Mouse (Mus musculus) heart, embryonic 14.5 days (tissue): ENCODE measurements around the gene Calcoco1. TPM values are rescaled to one million over a fixed set of nuclear protein-coding genes. Genes with fewer than 3 reads are reported as not detected.

Experiments
- ATAC-seq: fragments of 200-750 bp; cut with Nextera tagmentation; 2 replicates; pipeline ENCODE4 v1.8.0; 2017; ENCODE audit warnings: low read depth, moderate TSS enrichment; ENCODE audit not compliant: insufficient number of reproducible peaks, insufficient read depth, low FRiP score
- H3K27ac ChIP-seq, 2 experiments: fragments of 200-500 bp in 1 of 2; fragments of 300-500 bp in 1 of 2; sonication (generic) in 1 of 2; replicated peaks in 1 of 2; 2 replicates each; pipeline ENCODE4 v1.5.1; 2012 to 2014; ENCODE audit warnings: low read depth in 2 of 2, low read length in 2 of 2, control low read depth in 1 of 2, mild to moderate bottlenecking in 1 of 2, mixed read lengths in 1 of 2; ENCODE audit not compliant: control insufficient read depth in 1 of 2, insufficient read depth in 1 of 2
- H3K27me3 ChIP-seq: fragments of 300-500 bp; sonication (generic); 2 replicates; pipeline ENCODE4 v1.6.1; 2014; ENCODE audit warnings: mild to moderate bottlenecking, low read length, control low read depth; ENCODE audit not compliant: control insufficient read depth, insufficient read depth
- H3K36me3 ChIP-seq: fragments of 300-500 bp; sonication (generic); 2 replicates; pipeline ENCODE4 v1.6.1; 2014; ENCODE audit warnings: mild to moderate bottlenecking, control low read depth, low read length, mixed read lengths; ENCODE audit not compliant: control insufficient read depth, insufficient read depth
- H3K4me1 ChIP-seq, 2 experiments: fragments of 200-500 bp in 1 of 2; fragments of 300-500 bp in 1 of 2; sonication (generic) in 1 of 2; 2 replicates each; pipeline ENCODE4 v1.6.1; 2012 to 2014; ENCODE audit warnings: low read length in 2 of 2, control low read depth in 1 of 2, mixed read lengths in 1 of 2; ENCODE audit not compliant: control insufficient read depth in 2 of 2, insufficient read depth in 2 of 2
- H3K4me2 ChIP-seq: fragments of 300-500 bp; sonication (generic); 2 replicates; pipeline ENCODE4 v1.6.1; 2014; ENCODE audit warnings: mild to moderate bottlenecking, low read length
- H3K4me3 ChIP-seq, 2 experiments: fragments of 200-500 bp in 1 of 2; fragments of 300-500 bp in 1 of 2; sonication (generic) in 1 of 2; 2 replicates each; pipeline ENCODE4 v1.5.1; 2012 to 2014; ENCODE audit warnings: low read length in 2 of 2, mild to moderate bottlenecking in 2 of 2, control low read depth in 1 of 2, low read depth in 1 of 2, moderate library complexity in 1 of 2; ENCODE audit not compliant: control insufficient read depth in 1 of 2, insufficient read depth in 1 of 2
- H3K9ac ChIP-seq: fragments of 300-500 bp; sonication (generic); 2 replicates; pipeline ENCODE4 v1.6.1; 2014; ENCODE audit warnings: mild to moderate bottlenecking, low read length
- H3K9me3 ChIP-seq: fragments of 300-500 bp; sonication (generic); 2 replicates; pipeline ENCODE4 v1.6.1; 2016; ENCODE audit warnings: low read length, control low read depth; ENCODE audit not compliant: control insufficient read depth
- WGBS: fragments of 180-500 bp; shearing (Covaris S2); extraction: QIAGEN DNeasy Blood & Tissue Kit; methylation state at CpG from one replicate; pipeline ENCODE4 v1.1.7; 2014; 5-methylcytosine and 5-hydroxymethylcytosine counted together
- polyA plus RNA-seq: library from polyadenylated mRNA; unstranded; fragments of >200 nt; fragmentation: Nextera tagmentation; extraction: Ambion mirVana; gene quantifications from 2 replicates; pipeline ENCODE4 v1.2.1, GENCODE M21; 2014

The Calcoco1 gene
- polyA plus RNA-seq, 1 experiment from 2014 or later, result 66.5 TPM

- ATAC-seq, result no peak
Measured at GRCm38 (mm10) chr15:102738434-102738833, 16.5 kb upstream of the Calcoco1 start.

GRCm38 (mm10) chr15:102737092-102737491 is 15.1 kb upstream of the Calcoco1 start:
- Histone ChIP-seq H3K36me3 (no peaks in the 10 kb centered on the region), H3K4me1 (no peaks in the 10 kb centered on the region; a peak in 1 of 4 replicates), H3K4me3 (no peak overlapping the region), H3K9me3 (no peaks in the 10 kb centered on the region), H3K27ac (no peak overlapping the region), H3K9ac (no peak overlapping the region), H3K27me3 (peaks cover 58% of the 10 kb centered on the region), H3K4me2 (no peak overlapping the region)
- 87% methylated on average over 19 of the region's 19 CpGs for WGBS
- ATAC-seq, result no peak

More at GRCm38 (mm10) chr15:102738434-102738833, 16.5 kb upstream of the Calcoco1 start:
- Histone ChIP-seq H3K9ac (no peak overlapping the region), H3K4me3 (no peak overlapping the region), H3K9me3 (no peaks in the 10 kb centered on the region), H3K36me3 (no peaks in the 10 kb centered on the region), H3K27me3 (peaks cover 59% of the 10 kb centered on the region), H3K27ac (no peak overlapping the region), H3K4me2 (no peak overlapping the region), H3K4me1 (no peaks in the 10 kb centered on the region; a peak in 1 of 4 replicates)
- 41% methylated on average over 2 of the region's 2 CpGs for WGBS

- 13% methylated on average over 29 of the region's 36 CpGs for WGBS
- Histone ChIP-seq H3K4me3 (peak overlapping the region; percentile 18 to 24; a peak in 3 of 4 replicates), H3K9ac (peak overlapping the region; percentile 61), H3K27me3 (peaks cover 51% of the 10 kb centered on the region), H3K4me1 (no peaks in the 10 kb centered on the region; a peak in 1 of 4 replicates), H3K9me3 (no peaks in the 10 kb centered on the region), H3K4me2 (peak overlapping the region; percentile 59), H3K27ac (no peak overlapping the region), H3K36me3 (no peaks in the 10 kb centered on the region)
- ATAC-seq, result no peak
Measured at GRCm38 (mm10) chr15:102736127-102736944, 14.4 kb upstream of the Calcoco1 start.

GRCm38 (mm10) chr15:102735031-102735430 is 13.1 kb upstream of the Calcoco1 start:
- Histone ChIP-seq H3K9ac (no peak overlapping the region), H3K4me2 (no peak overlapping the region), H3K4me3 (no peak overlapping the region), H3K4me1 (no peaks in the 10 kb centered on the region; a peak in 1 of 4 replicates), H3K27me3 (peaks cover 41% of the 10 kb centered on the region), H3K36me3 (no peaks in the 10 kb centered on the region), H3K9me3 (no peaks in the 10 kb centered on the region), H3K27ac (no peak overlapping the region)
- WGBS, result 52% methylated on average over 14 of the region's 14 CpGs
- ATAC-seq, result no peak

GRCm38 (mm10) chr15:102733759-102734531 is 12.0 kb upstream of the Calcoco1 start:
- ATAC-seq, result no peak
- Histone ChIP-seq H3K36me3 (no peaks in the 10 kb centered on the region), H3K9me3 (no peaks in the 10 kb centered on the region), H3K4me2 (no peak overlapping the region), H3K9ac (no peak overlapping the region), H3K4me1 (no peaks in the 10 kb centered on the region; a peak in 1 of 4 replicates), H3K27me3 (peaks cover 41% of the 10 kb centered on the region), H3K27ac (no peak overlapping the region), H3K4me3 (no peak overlapping the region)
- WGBS, result 78% methylated on average over 28 of the region's 28 CpGs

GRCm38 (mm10) chr15:102733233-102733632 is 11.3 kb upstream of the Calcoco1 start:
- no peaks in the 10 kb centered on the region; a peak in 1 of 4 replicates for H3K4me1 ChIP-seq
- ATAC-seq, result no peak
- H3K27me3 ChIP-seq, result peaks cover 41% of the 10 kb centered on the region
- H3K36me3 ChIP-seq, result no peaks in the 10 kb centered on the region
- H3K4me3 ChIP-seq, result no peak overlapping the region
- H3K27ac ChIP-seq, result no peak overlapping the region
- no peak overlapping the region for H3K4me2 ChIP-seq
- 75% methylated on average over 5 of the region's 5 CpGs for WGBS
- H3K9me3 ChIP-seq, result no peaks in the 10 kb centered on the region
- H3K9ac ChIP-seq, result no peak overlapping the region

- H3K9me3 ChIP-seq, result no peaks in the 10 kb centered on the region
- no peak for ATAC-seq
- no peak overlapping the region for H3K9ac ChIP-seq
- H3K4me1 ChIP-seq, result no peaks in the 10 kb centered on the region; a peak in 1 of 4 replicates
- 80% methylated on average over 6 of the region's 6 CpGs for WGBS
- H3K4me3 ChIP-seq, result no peak overlapping the region
- H3K27ac ChIP-seq, result no peak overlapping the region
- peaks cover 41% of the 10 kb centered on the region for H3K27me3 ChIP-seq
- H3K4me2 ChIP-seq, result no peak overlapping the region
- no peaks in the 10 kb centered on the region for H3K36me3 ChIP-seq
Measured at GRCm38 (mm10) chr15:102732406-102732805, 10.4 kb upstream of the Calcoco1 start.
